ENCODE assay signal across 7 mouse cellular contexts in the genomic region with DNA sequence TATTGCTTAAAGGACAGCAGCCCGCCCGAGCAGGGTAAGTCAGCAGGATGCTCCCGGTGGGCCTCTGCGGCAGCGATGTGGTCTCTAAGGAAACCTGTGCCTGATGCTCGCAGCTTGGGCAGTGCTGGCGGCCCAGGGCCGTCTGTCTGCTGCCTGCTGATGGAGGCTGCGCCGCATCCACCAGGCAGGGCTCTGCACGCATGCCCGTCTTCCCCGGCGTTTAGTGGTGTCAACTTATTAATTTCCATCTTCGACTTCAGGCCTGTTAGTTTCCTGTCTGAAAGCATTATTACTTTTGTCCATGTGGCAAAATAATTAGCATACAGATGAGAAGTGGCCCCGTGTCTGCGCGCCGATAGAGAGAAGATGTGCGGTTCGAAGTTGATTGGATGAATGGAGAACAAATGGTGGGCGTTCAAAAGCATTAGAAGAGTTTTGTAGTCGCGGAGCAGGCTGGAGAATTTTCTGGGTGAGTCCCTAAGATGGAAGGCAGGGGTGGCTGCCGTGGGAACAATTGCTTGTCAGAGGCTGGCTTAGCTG. TPM values are rescaled to one million over a fixed set of nuclear protein-coding genes. Genes with fewer than 3 reads are reported as not detected.
DNase-seq lines count a peak whose midpoint lies in the region; ATAC-seq and TF ChIP-seq lines count a peak whose summit lies in the region.

No protein-coding gene starts in this region.

- peak overlapping the region; percentile 91 for H3K27ac ChIP-seq in midbrain, embryonic 15.5 days
- H3K27ac ChIP-seq in gastrocnemius, adult 2 months: no peak overlapping the region

- H3K27me3 ChIP-seq in midbrain, embryonic 15.5 days (replicated peaks): no peaks in the 10 kb centered on the region

- peak; percentile 37 for ATAC-seq in midbrain, embryonic 15.5 days (replicated peaks)

- intact Hi-C loops in gastrocnemius, adult 2 months (cut with DNase I): no loop called here

- H3K4me2 ChIP-seq in midbrain, embryonic 15.5 days: peak overlapping the region; percentile 77

- under 1% methylated on average over 25 of the region's 25 CpGs for WGBS in midbrain, embryonic 15.5 days

- TF ChIP-seq CTCF in gastrocnemius, adult 2 months (IDR thresholded peaks at IDR 0.05): no peak

- H3K9ac ChIP-seq in midbrain, embryonic 15.5 days: peak overlapping the region; percentile 57

- H3K9me3 ChIP-seq in midbrain, embryonic 15.5 days: no peaks in the 10 kb centered on the region

- peak; percentile 24 for DNase-seq in ZHBTc4 (ENCODE audit: low read depth, low spot score)
- peak; percentile 72 for DNase-seq in cerebellum, adult 9-10 months
- DNase-seq in frontal cortex, postnatal 25 days (ENCODE audit: low spot score in 2 of 2): peak; percentile 44 to 48
- DNase-seq in urinary bladder, postnatal 4 days (ENCODE audit: low spot score in 2 of 2): no peak
- no peak for DNase-seq in urinary bladder, adult 18-20 months (ENCODE audit: low spot score in 2 of 2)
- no peak for DNase-seq in gastrocnemius, adult 2 months

- H3K4me1 ChIP-seq in midbrain, embryonic 15.5 days: peaks cover 42% of the 10 kb centered on the region

- no peaks in the 10 kb centered on the region for H3K36me3 ChIP-seq in midbrain, embryonic 15.5 days (replicated peaks)

- peak overlapping the region; percentile 45 for H3K4me3 ChIP-seq in midbrain, embryonic 15.5 days
- H3K4me3 ChIP-seq in gastrocnemius, adult 2 months: no peak overlapping the region

RNA-seq across cellular contexts. Expression of a gene that starts 6.6 kb away (rescaled TPM):
- 322 and 331 TPM in 2 replicates for polyA plus RNA-seq in midbrain, embryonic 15.5 days (2015; fragmentation: Nextera tagmentation; extraction: Ambion mirVana)
- total RNA-seq in gastrocnemius, adult 2 months (2021): not detected

Comparison
In these comparisons a context has a peak if more than half of its experiments do, and no peak if none do; other contexts are left out.
1. DNase-seq: peak in ZHBTc4 (single experiment), cerebellum, adult 9-10 months (single experiment) and frontal cortex, postnatal 25 days (2 of 2); none in urinary bladder, postnatal 4 days (0 of 2), urinary bladder, adult 18-20 months (0 of 2) and gastrocnemius, adult 2 months (single experiment).